Mouse (Mus musculus) cerebellum, adult 11-12 months (tissue): ENCODE data around the gene F11r.

Source experiments
- DNase-seq: peaks from one replicate; pipeline ENCODE4 v3.0.0; 2022

Gene F11r

GRCm38 (mm10) chr1:171437264-171438013 lies at the start of gene F11r:
TSS of gene F11r (plus strand) at chr1:171437535.
- DNase-seq: peak; percentile 91

DNA sequence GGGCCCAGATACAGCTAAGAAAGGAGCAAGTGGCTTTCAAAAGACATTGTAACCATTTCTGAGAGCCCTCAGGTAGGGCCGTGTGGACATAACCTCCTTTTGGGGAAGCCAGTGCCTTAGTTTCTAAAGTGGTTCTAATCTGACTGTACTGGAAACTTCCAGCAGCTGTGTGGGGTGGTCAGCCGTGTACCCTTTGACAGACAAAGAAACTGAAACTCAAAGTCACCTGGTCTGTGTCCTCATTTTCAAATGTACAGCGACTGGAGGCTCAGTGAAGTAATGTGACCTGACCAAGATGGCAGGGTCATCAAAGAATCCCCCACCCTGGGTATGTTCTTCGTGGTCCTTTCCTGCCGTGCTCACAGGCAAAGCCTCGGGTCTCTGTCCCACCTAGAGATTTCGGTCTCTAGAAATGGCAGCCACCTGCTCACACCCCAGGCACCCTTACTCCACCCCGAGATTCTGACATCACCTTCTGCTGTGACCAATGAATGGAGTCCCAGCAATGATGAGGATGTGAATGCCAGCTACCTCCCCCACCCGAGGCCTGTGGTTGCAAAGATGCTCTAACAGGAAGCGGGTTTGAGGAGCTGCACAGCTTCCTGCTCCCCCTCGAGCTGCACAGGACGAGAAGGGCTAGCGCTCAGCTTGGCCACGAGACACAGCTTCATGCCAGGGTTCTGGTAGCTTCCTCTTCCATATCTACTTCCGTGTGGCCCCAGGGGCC lies 48.8 kb upstream of the F11r start, which contains the start of gene Arhgap30:
Gene Arhgap30 (plus strand): TSS at position 579 of the 727 bp plus-strand sequence.
- no peak for DNase-seq

- DNase-seq: no peak
These were observed 47.2 kb upstream of the F11r start for GRCm38 (mm10) chr1:171390101-171390500.

DNA sequence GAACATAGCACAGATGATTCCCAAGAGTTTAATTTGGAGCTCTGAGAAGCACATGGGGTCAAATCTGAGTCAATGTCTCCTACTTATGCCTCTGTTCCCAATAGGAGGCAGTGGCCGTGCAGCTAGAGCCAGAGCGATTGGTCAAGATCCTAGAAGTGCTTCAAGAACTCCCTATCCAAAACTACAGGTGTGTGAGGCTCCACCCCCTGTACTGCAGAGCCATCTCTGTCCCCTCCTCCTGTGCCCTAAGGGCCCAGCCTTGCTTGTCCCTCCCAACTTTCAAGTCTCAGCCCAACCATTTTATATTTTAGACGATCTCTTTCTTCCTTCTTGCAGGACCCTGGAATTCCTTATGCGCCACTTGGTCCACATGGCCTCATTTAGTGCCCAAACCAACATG lies 35.5 kb upstream of the F11r start:
- no peak for DNase-seq

DNA sequence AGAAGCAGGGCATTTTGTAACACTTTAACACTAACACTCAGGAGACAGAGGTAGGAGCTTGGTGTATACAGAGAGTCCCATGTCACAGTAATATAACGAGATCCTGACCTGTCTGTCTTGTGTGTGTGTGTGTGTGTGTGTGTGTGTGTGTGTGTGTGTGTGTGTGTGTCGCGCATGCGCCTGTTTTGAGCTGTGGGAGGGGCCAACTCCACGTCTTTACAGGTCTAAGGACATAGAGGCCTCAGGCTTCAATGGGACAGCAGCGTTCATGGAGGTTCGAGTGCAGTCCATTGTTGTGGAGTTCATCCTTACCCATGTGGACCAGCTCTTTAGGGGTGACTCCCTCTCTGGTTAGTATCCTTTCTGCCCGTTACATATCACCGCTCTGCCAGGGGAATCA lies 34.3 kb upstream of the F11r start:
- no peak for DNase-seq

DNA sequence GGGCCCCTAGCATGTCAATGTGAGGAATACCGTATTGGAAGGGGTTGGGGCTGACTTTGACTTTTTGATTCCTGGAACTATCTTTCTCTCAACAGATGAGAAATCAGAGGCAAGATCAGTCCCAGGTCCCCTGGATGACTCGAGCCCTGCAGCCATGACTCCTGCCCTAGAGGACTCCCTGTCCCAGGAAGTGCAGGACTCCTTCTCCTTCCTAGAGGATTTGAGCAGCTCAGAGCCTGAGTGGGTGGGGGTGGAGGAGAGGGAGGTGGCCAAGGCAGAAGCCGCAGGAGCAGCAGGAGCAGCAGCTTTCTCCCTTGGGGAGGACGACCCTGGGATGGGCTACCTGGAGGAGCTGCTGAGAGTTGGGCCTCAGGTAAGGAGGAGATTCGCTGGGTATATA lies 30.1 kb upstream of the F11r start:
- DNase-seq: no peak

- no peak for DNase-seq
These were observed 27.1 kb upstream of the F11r start for GRCm38 (mm10) chr1:171410231-171410630.

DNA sequence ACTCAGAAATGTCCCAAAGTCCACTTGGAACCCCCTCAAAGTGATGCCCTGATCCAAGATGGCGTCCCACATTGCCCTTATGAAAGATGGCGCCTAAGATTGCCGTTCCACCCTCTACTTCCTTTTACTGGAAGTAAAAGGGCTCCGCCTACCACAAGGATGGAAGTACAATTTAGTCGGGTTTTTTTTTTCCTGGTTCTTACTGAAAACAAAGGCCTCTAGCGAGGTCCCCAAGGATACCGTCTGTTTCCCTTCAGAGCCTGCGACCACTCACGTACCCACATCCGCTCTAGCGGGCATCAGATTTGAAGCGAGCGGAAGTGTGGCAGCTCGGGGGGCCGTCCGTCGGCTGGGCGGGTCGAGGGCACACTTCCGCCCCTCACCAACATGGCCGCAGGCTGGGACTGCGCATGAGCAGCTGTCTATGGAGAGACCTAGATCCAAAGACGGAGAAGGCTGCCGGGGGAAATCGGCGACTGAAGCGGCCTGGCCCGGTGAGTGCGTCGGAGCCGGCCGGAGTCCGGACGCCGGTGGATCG lies 26.3 kb upstream of the F11r start, which contains the start of gene Usf1:
Gene Usf1 (plus strand): TSS at position 367 of the 538 bp plus-strand sequence.
- peak; percentile 95 for DNase-seq

DNA sequence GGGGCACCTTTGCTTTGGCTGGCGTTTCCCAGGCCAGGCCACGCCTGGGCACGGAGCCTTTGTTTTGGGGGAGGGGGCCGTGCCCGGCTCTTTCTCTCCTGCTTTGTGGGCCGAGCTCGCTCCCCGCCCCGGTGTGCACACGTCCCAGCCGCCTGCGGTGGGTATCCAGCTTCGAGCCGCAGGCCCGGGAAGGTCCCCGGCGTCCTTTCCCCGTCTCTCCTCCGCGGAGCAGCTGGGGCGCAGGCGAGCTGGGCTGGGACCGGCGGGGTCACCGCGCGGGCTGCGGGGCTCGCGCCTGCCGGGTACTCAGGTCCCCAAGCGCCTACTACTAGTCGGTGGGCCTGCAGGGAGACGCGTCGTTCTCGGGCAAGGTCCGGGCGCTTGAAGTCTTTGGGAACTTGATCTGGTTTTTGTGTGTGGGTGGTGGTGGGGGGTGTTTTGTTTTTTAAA lies 25.8 kb upstream of the F11r start:
- DNase-seq: no peak

GRCm38 (mm10) chr1:171412001-171412441 lies 25.3 kb upstream of the F11r start:
- DNase-seq: peak; percentile 36

- DNase-seq: no peak
These were observed 24.9 kb upstream of the F11r start for GRCm38 (mm10) chr1:171412446-171412845.

DNA sequence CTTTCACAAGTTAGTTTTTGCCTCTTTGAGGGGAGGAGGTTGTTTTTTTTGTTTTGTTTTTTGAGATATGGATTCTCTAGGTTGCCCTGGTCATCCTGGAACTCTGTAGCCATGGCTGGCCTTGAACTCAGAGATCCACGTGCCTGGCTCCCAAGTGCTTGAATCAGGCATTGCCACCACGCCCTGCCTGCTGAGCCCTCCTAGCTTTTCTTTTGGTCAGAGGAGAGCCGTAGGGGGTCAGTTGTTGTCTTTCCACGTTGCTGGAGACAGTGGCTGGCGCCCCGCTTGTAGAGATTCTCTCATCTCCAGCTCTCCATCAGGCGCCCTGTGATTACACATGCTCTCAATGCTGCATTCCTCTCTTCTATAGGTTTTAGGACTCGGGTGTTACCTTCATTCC lies 23.7 kb upstream of the F11r start:
- no peak for DNase-seq

DNA sequence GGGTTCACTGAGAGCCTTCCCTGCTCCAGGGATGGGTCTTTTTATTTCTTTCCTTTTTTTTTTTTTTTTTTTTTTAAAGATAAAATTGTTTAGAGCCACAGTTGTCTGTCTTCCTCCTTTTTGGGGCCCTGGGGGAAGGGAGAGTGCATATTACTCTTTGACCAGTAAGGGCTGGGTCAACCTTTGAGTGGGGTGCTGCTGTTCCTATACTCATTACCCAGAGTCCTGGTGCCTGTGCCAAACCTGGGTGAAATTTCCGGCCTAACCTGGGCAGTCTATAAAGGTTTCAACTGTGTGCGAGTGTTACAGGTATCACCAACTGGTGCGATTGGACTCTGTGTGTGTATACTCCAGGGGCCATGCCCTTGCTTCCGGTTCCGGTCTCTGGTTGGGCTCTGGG lies 18.7 kb upstream of the F11r start, which contains the start of gene Tstd1:
Gene Tstd1 (plus strand): TSS at position 213 of the 400 bp plus-strand sequence.
- no peak for DNase-seq

- no peak for DNase-seq
These were observed 17.9 kb upstream of the F11r start for GRCm38 (mm10) chr1:171419291-171419882.

DNA sequence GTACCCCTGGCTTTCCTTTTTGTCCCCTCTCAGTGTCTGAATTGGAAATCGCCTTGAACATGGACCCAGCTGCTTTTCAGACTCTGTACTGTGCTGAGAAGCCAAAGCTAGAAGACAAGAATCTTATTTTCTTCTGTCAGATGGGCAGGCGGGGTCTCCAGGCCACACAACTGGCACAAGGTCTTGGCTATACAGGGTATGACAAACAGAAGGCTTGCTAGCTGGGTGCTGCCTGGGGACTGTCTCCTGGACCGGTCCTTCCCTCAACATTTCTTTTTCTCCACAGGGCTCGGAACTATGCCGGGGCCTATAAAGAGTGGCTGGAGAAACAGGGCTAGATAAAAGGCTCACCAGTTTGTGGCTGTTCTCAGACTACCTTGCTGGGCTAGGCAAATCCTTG lies 17.4 kb upstream of the F11r start:
- DNase-seq: no peak

GRCm38 (mm10) chr1:171422504-171423095 lies 14.7 kb upstream of the F11r start:
- no peak for DNase-seq

DNA sequence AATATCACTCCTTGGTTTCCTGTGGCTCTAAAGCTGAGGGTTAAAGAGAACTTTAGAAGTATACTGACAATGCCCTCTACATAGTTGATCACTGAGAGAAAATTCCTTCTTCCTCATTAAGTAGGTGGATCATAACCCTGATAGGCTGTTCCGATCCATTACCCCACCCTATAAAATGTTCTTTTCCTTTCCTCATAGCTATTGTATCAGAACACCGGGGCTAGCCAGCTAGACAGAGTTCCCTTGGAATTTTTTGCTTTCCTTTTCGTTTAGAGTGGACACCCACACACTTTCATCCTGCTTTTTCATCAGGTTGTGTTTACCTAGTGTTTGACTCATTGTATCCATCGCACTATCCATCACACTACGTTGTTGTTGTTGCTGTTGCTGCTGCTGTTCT lies 12.7 kb upstream of the F11r start:
- no peak for DNase-seq

- no peak for DNase-seq
These were observed 12.2 kb upstream of the F11r start for GRCm38 (mm10) chr1:171425126-171425525.

DNA sequence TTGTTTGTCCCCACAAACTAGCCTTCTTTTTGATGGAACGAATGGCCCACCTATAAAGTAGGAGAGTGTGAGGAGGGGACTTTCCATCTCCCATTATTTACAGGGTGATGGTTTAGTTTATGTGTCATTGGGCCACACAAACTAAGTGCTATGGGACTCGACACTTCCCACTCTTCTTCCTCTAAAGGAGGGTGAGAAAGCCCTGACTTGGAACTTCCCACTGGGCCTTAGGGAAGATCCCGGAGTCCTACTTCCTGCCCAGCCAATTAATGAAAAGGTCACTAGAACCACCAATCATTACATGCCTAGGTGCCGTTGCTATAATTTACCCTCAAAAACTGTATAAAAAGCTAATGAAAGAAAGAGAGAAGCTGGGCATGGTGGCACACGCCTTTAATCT lies 5.2 kb upstream of the F11r start:
- DNase-seq: no peak

GRCm38 (mm10) chr1:171435288-171435814 lies 2.0 kb upstream of the F11r start:
- DNase-seq: no peak

GRCm38 (mm10) chr1:171435974-171436373 lies 1.4 kb upstream of the F11r start:
- no peak for DNase-seq

GRCm38 (mm10) chr1:171438014-171438670 lies 807 bp downstream of the F11r start:
- no peak for DNase-seq
